Mouse (Mus musculus): ENCODE data around the gene Lrrc74a.

DNA sequence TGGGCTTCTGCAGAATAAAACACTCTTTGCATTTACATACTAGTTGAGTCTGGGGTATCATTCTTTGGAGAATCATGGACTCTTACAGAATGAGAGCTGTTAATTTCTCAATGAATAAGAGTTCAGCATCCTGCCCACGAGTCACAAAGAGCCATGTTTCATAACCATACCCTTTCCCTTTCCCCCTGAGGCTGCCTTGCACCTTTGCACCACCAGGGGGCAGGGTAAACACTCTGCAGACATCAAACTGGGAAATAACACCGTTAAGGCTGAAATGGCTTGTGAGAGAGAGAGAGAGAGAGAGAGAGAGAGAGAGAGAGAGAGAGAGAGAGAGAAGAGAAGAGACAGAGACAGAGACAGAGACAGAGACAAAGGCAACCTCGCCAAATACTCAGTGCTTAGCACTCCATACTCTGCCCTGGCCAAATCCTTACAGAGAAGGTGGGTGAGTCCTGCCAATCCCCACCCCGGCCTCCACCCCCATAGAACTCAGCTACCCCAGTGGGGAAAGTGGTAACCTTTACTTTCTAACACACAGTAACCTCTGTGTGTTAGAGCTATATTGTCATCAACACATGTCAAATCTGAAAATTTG is 34.9 kb downstream of the Lrrc74a start:
- TF ChIP-seq POLR2A (IDR thresholded peaks at IDR 0.05; ENCODE audit: insufficient read length, low read depth) = no peak
- no peak for TF ChIP-seq TCF12 (IDR thresholded peaks at IDR 0.05; ENCODE audit: insufficient read depth, poor library complexity, severe bottlenecking)
- no peak for TF ChIP-seq E2F4 (IDR thresholded peaks at IDR 0.05; ENCODE audit: insufficient read depth)
- TF ChIP-seq USF1 (IDR thresholded peaks at IDR 0.05; ENCODE audit: low read depth) = no peak

All from myocyte (in vitro differentiated cells).